Mouse (Mus musculus): ENCODE measurements around the gene Mrc2.

Mrc2 gene

DNA sequence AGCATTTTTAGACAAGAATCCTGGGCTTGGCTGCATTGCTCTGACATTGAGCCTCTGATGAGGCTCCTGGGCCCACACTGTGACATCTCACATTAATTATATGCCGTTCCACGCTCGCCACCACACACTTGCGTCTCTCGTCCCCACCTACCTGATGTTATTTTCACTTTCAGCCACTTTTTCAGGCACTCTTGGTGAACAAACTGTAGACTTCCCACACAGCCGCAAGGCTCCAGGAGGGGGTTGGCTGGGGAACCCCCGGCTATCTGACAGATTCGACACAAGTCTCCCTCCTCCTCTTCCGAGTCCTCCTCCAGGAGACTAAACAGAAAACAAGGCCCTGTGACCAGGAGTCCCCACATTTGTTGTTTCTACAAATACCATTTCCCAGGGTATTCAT is 92.8 kb downstream of the Mrc2 start:
- no peak for DNase-seq (ENCODE audit: low read depth, low spot score)

DNA sequence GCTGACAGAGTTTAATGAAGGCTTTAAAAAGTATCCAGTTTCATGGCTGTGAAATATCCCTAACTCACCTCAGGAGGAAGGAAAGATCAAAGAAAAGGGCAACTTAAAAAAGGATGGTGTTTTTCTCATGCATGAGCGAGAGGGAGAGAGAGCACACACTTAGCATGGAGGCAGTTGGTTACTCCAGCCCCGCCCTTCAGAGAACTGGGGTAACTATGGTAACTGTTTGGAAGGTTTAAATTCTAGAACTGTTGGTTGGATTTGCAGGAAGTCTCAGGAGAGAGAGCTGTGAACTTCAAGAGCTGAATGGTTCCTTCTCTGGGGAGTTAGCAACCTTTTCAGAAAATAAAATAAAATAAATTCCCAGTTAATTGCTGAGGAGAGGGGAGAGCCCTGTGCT is 96.2 kb downstream of the Mrc2 start:
- DNase-seq (ENCODE audit: low read depth, low spot score) = peak; percentile 49

DNA sequence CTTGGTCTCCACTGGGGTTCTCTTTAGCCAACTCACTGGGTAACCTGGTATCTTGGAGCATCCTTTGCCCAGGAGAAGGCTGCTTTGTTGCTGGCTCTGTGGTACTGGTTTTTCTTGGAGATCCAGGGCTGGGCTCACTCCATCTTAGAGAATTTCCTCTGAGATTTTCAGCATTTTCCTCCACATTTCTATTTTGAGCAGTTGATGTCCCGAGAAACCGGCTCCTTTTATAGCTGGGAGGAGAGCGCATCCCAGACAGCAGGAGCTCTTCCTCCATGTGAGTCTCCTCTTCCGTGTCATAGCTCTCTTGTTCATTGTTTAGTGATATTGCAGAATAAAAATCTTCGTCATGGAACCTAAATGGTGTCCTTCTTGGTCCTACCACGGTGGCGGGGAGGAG is 97.8 kb downstream of the Mrc2 start:
- no peak for DNase-seq (ENCODE audit: low read depth, low spot score)

All from brain, embryonic 18.5 days (tissue).